Mouse (Mus musculus): ENCODE data around the gene Thap8. TPM values are rescaled to one million over a fixed set of nuclear protein-coding genes. Genes with fewer than 3 reads are reported as not detected.

The Thap8 gene
- polyA plus RNA-seq, 1 experiment from 2014 or later = 0.66 TPM

DNA sequence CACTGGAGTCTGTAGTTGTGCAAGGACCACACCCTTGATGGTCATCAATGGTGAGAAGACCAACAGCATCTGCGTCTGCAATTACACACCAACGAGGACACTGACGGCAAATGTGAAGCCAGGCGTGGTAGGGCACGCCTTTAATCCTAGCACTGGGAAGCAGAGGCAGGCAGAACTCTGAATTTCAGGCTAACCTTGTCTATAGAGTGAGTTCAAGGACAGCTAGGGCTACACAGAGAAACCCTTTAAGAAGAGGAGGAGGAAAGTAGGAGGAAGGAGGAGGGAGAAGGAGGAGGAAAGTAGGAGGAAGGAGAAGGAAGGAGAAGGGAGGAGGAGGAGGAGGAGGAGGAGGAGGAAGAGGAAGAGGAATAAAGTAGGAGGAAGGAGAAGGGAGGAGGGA, 14.4 kb upstream of the Thap8 start:
- Histone ChIP-seq H3K9ac (replicated peaks) (no peak overlapping the region), H3K9me3 (no peaks in the 10 kb centered on the region), H3K4me1 (no peaks in the 10 kb centered on the region), H3K36me3 (peaks cover 31% of the 10 kb centered on the region), H3K4me2 (replicated peaks) (no peak overlapping the region), H3K27me3 (no peaks in the 10 kb centered on the region), H3K27ac (replicated peaks) (no peak overlapping the region), H3K4me3 (no peak overlapping the region)
- ATAC-seq (ENCODE audit: low FRiP score, low read depth) = no peak
- 93% methylated on average over 5 of the region's 5 CpGs for WGBS

GRCm38 (mm10) chr7:30265935-30266334, 14.0 kb upstream of the Thap8 start:
- no peaks in the 10 kb centered on the region for H3K4me1 ChIP-seq
- 92% methylated on average over 7 of the region's 7 CpGs for WGBS
- peaks cover 29% of the 10 kb centered on the region for H3K36me3 ChIP-seq

GRCm38 (mm10) chr7:30266780-30267179, 13.1 kb upstream of the Thap8 start:
- Histone ChIP-seq H3K9me3 (no peaks in the 10 kb centered on the region), H3K4me1 (no peaks in the 10 kb centered on the region), H3K27me3 (no peaks in the 10 kb centered on the region), H3K4me2 (replicated peaks) (no peak overlapping the region), H3K9ac (replicated peaks) (no peak overlapping the region), H3K27ac (replicated peaks) (no peak overlapping the region), H3K4me3 (no peak overlapping the region), H3K36me3 (peaks cover 30% of the 10 kb centered on the region)
- ATAC-seq (ENCODE audit: low FRiP score, low read depth) = no peak
- 84% methylated on average over 3 of the region's 3 CpGs for WGBS

More at GRCm38 (mm10) chr7:30265935-30266334, 14.0 kb upstream of the Thap8 start:
- no peak for ATAC-seq (ENCODE audit: low FRiP score, low read depth)
- H3K9ac ChIP-seq (replicated peaks) = no peak overlapping the region
- H3K27ac ChIP-seq (replicated peaks) = no peak overlapping the region
- no peak overlapping the region for H3K4me3 ChIP-seq
- H3K9me3 ChIP-seq = no peaks in the 10 kb centered on the region
- H3K4me2 ChIP-seq (replicated peaks) = no peak overlapping the region
- H3K27me3 ChIP-seq = no peaks in the 10 kb centered on the region

DNA sequence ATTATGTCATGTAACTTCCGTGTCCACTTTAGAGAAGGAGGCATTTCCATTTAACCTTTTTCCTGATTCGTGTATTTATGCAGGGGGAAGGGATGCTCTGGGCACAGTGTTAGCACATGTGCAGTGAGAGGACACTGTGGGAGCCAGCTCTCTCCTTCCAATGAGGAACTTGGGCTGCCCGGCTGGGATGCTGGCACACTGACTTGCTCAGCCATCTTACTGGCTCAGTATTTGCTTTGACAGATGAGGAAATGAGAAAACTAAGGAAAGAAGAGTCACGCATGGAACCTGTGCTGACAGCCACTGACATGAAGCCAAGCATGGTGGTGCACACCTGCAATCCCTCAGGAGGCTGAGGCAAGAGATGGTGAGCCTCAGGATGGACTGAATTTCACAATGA, 10.3 kb upstream of the Thap8 start:
- Histone ChIP-seq H3K4me3 (no peak overlapping the region), H3K27me3 (no peaks in the 10 kb centered on the region), H3K27ac (replicated peaks) (no peak overlapping the region), H3K4me2 (replicated peaks) (no peak overlapping the region), H3K36me3 (peaks cover 26% of the 10 kb centered on the region), H3K9ac (replicated peaks) (no peak overlapping the region), H3K4me1 (no peaks in the 10 kb centered on the region), H3K9me3 (no peaks in the 10 kb centered on the region)
- 88% methylated on average over 4 of the region's 4 CpGs for WGBS
- no peak for ATAC-seq (ENCODE audit: low FRiP score, low read depth)

GRCm38 (mm10) chr7:30274383-30274782, 5.5 kb upstream of the Thap8 start:
- no peaks in the 10 kb centered on the region for H3K9me3 ChIP-seq
- H3K4me3 ChIP-seq = no peak overlapping the region
- WGBS = 88% methylated on average over 6 of the region's 6 CpGs
- H3K4me2 ChIP-seq (replicated peaks) = no peak overlapping the region
- peaks cover 15% of the 10 kb centered on the region; the same call in 1 of the 2 replicates for H3K36me3 ChIP-seq
- H3K4me1 ChIP-seq = peaks cover 4% of the 10 kb centered on the region
- H3K27me3 ChIP-seq = no peaks in the 10 kb centered on the region
- no peak overlapping the region for H3K9ac ChIP-seq (replicated peaks)
- no peak overlapping the region for H3K27ac ChIP-seq (replicated peaks)
- no peak for ATAC-seq (ENCODE audit: low FRiP score, low read depth)

DNA sequence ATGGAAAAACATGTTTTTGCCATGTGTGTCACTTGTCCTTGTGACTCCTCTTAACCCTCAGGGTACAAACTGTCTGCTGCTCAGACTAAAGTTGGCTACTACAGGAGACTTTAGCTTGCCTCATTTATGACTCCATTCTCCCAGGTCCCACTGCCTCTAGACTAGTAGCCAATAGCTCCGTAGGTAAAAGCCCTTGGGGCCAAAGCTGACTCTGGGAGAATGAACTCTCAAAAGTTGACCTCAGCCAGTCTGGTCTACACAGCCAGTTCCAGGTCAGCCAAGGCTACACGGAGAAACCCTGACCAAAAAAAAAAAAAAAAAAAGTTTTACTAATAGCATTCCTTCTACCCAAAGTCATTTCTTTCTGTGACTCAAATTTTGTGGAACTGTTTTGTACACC, 983 bp upstream of the Thap8 start:
- 67% methylated on average over 2 of the region's 2 CpGs for WGBS
- peaks cover 13% of the 10 kb centered on the region for H3K4me1 ChIP-seq
- no peak overlapping the region for H3K27ac ChIP-seq (replicated peaks)
- ATAC-seq (ENCODE audit: low FRiP score, low read depth) = no peak
- no peaks in the 10 kb centered on the region for H3K36me3 ChIP-seq
- peak overlapping the region; percentile 55; the same call in 1 of the 2 replicates for H3K9ac ChIP-seq (replicated peaks)
- peak overlapping the region; percentile 65; the same call in 1 of the 2 replicates for H3K4me3 ChIP-seq
- H3K4me2 ChIP-seq (replicated peaks) = peak overlapping the region; percentile 84
- H3K9me3 ChIP-seq = no peaks in the 10 kb centered on the region
- H3K27me3 ChIP-seq = no peaks in the 10 kb centered on the region

GRCm38 (mm10) chr7:30279536-30279935, 358 bp upstream of the Thap8 start:
- H3K4me3 ChIP-seq = peak overlapping the region; percentile 65
- WGBS = 0% methylated on average over 6 of the region's 6 CpGs
- H3K27ac ChIP-seq (replicated peaks) = peak overlapping the region; percentile 97; the same call in 1 of the 2 replicates
- no peaks in the 10 kb centered on the region for H3K27me3 ChIP-seq
- H3K4me2 ChIP-seq (replicated peaks) = peak overlapping the region; percentile 84
- H3K9me3 ChIP-seq = no peaks in the 10 kb centered on the region
- H3K36me3 ChIP-seq = no peaks in the 10 kb centered on the region
- peak overlapping the region; percentile 55 for H3K9ac ChIP-seq (replicated peaks)
- ATAC-seq (ENCODE audit: low FRiP score, low read depth) = peak; percentile 16; the same call in 1 of the 2 replicates
- peaks cover 13% of the 10 kb centered on the region for H3K4me1 ChIP-seq

DNA sequence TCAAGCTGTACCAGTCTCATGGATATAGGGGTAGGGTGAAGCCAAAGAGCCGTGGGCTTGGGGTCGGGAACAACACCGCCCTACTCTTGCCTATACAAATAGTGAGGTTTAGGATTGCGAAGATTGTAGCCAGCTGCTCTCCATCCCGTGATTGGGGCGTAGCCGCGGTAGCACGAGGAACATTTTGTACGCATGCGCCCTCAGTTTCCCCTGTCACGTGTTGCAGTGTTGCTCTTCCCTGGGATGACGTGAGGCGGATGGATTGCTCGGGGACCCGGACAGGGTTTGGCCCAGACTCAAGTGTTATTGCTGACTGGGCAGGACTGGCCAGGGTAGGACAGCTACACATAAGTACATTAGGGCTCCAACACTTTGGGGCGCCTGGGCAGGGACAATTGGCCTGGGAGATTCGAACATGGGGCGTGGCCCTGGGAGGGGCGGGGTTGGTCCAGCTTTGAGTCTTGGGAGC, 810 bp downstream of the Thap8 start:
- H3K9ac ChIP-seq (replicated peaks) = peak overlapping the region; percentile 58
- peak overlapping the region; percentile 84 for H3K4me2 ChIP-seq (replicated peaks)
- peaks cover 13% of the 10 kb centered on the region for H3K4me1 ChIP-seq
- peak; percentile 82 for ATAC-seq (ENCODE audit: low FRiP score, low read depth)
- WGBS = under 1% methylated on average over 20 of the region's 20 CpGs
- H3K9me3 ChIP-seq = no peaks in the 10 kb centered on the region
- no peaks in the 10 kb centered on the region for H3K36me3 ChIP-seq
- H3K4me3 ChIP-seq = peak overlapping the region; percentile 65
- H3K27me3 ChIP-seq = no peaks in the 10 kb centered on the region
- peak overlapping the region; percentile 97 for H3K27ac ChIP-seq (replicated peaks)

- Histone ChIP-seq H3K4me2 (replicated peaks) (no peak overlapping the region), H3K4me3 (no peak overlapping the region)
- WGBS = 78% methylated on average over 4 of the region's 4 CpGs
Observed at GRCm38 (mm10) chr7:30281522-30281921, 1.6 kb downstream of the Thap8 start.

GRCm38 (mm10) chr7:30282740-30283139, 2.8 kb downstream of the Thap8 start:
- Histone ChIP-seq H3K9me3 (no peaks in the 10 kb centered on the region), H3K4me3 (no peak overlapping the region), H3K4me1 (peaks cover 15% of the 10 kb centered on the region), H3K4me2 (replicated peaks) (no peak overlapping the region), H3K36me3 (no peaks in the 10 kb centered on the region), H3K27me3 (0 out of 2 replicates have a peak, but pooled peaks cover 5% of the 10 kb centered on the region), H3K9ac (replicated peaks) (no peak overlapping the region), H3K27ac (replicated peaks) (no peak overlapping the region)
- no peak for ATAC-seq (ENCODE audit: low FRiP score, low read depth)
- 78% methylated on average over 7 of the region's 7 CpGs for WGBS

More at GRCm38 (mm10) chr7:30281522-30281921, 1.6 kb downstream of the Thap8 start:
- Histone ChIP-seq H3K9ac (replicated peaks) (no peak overlapping the region), H3K9me3 (no peaks in the 10 kb centered on the region), H3K27me3 (0 out of 2 replicates have a peak, but pooled peaks cover 5% of the 10 kb centered on the region), H3K36me3 (no peaks in the 10 kb centered on the region), H3K27ac (replicated peaks) (peak overlapping the region; percentile 97; the same call in 1 of the 2 replicates), H3K4me1 (peaks cover 13% of the 10 kb centered on the region)
- ATAC-seq (ENCODE audit: low FRiP score, low read depth) = no peak

DNA sequence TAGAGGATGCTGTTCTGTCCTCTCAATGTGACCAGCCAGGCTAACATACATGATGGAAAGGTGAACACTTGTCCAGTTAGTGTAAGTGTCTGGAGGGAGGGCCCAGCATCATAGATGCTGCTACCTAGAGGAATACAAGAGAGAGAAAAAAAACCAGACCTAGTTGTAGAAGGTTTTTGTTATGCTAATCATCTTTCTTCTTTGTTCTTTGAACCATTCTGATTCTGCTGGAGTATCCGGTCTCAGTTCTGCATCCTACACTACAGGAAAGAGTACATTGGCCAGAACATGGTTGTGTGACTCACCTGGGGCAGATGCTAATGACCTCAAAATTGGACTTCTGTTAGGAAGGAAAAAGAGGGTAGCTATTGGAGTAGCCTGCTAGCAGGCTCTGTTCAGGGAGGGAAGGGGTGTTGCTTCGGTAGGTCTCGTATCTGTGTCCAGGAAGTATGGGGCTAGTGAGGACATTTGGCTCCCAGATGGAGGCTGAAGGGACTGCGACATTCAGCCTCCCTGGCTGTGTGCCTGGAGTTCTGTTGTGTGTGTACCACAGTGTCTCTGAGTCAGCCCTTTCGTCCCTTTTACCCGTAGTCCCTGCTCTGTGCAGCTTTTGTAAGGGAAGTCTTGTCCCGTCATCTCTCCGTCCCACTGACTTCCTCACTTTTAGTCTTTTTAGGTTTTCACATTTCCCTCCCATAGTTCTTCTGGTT, 7.0 kb downstream of the Thap8 start:
- Histone ChIP-seq H3K4me3 (no peak overlapping the region), H3K9ac (replicated peaks) (no peak overlapping the region), H3K36me3 (no peaks in the 10 kb centered on the region), H3K4me2 (replicated peaks) (no peak overlapping the region), H3K4me1 (peaks cover 15% of the 10 kb centered on the region), H3K27me3 (peaks cover 10% of the 10 kb centered on the region), H3K27ac (replicated peaks) (no peak overlapping the region), H3K9me3 (no peaks in the 10 kb centered on the region)
- WGBS = 70% methylated on average over 8 of the region's 8 CpGs
- no peak for ATAC-seq (ENCODE audit: low FRiP score, low read depth)

GRCm38 (mm10) chr7:30288046-30288445, 8.2 kb downstream of the Thap8 start:
- Histone ChIP-seq H3K4me1 (peaks cover 25% of the 10 kb centered on the region), H3K4me3 (no peak overlapping the region), H3K9ac (replicated peaks) (no peak overlapping the region), H3K4me2 (replicated peaks) (no peak overlapping the region), H3K27ac (replicated peaks) (no peak overlapping the region), H3K36me3 (no peaks in the 10 kb centered on the region), H3K9me3 (no peaks in the 10 kb centered on the region), H3K27me3 (peaks cover 10% of the 10 kb centered on the region)
- no peak for ATAC-seq (ENCODE audit: low FRiP score, low read depth)
- WGBS = 71% methylated on average over 6 of the region's 6 CpGs
